Mouse (Mus musculus): ENCODE data around the gene Ptprk. TPM values are rescaled to one million over a fixed set of nuclear protein-coding genes. Genes with fewer than 3 reads are reported as not detected.

Gene Ptprk
- polyA plus RNA-seq, 1 experiment from 2014 or later: 25.4 TPM

- Histone ChIP-seq H3K27ac (no peak overlapping the region), H3K9me3 (no peaks in the 10 kb centered on the region), H3K4me3 (replicated peaks) (no peak overlapping the region), H3K4me2 (no peak overlapping the region), H3K36me3 (replicated peaks) (no peaks in the 10 kb centered on the region), H3K9ac (no peak overlapping the region), H3K27me3 (no peaks in the 10 kb centered on the region), H3K4me1 (no peaks in the 10 kb centered on the region)
- WGBS: 93% methylated on average over 4 of the region's 4 CpGs
- no peak for ATAC-seq (ENCODE audit: low FRiP score)
Observed at GRCm38 (mm10) chr10:28123881-28124280, 49.3 kb downstream of the Ptprk start.

- no peak for ATAC-seq (ENCODE audit: low FRiP score)
- Histone ChIP-seq H3K27me3 (no peaks in the 10 kb centered on the region), H3K4me3 (replicated peaks) (no peak overlapping the region), H3K27ac (no peak overlapping the region), H3K4me2 (no peak overlapping the region), H3K9me3 (no peaks in the 10 kb centered on the region), H3K4me1 (no peaks in the 10 kb centered on the region), H3K36me3 (replicated peaks) (no peaks in the 10 kb centered on the region), H3K9ac (no peak overlapping the region)
- 87% methylated on average over 5 of the region's 5 CpGs for WGBS
Observed at GRCm38 (mm10) chr10:28128011-28128410, 53.4 kb downstream of the Ptprk start.

- Histone ChIP-seq H3K27ac (no peak overlapping the region), H3K9ac (no peak overlapping the region), H3K4me2 (no peak overlapping the region), H3K4me1 (no peaks in the 10 kb centered on the region), H3K9me3 (no peaks in the 10 kb centered on the region), H3K4me3 (replicated peaks) (no peak overlapping the region), H3K36me3 (replicated peaks) (no peaks in the 10 kb centered on the region), H3K27me3 (no peaks in the 10 kb centered on the region)
- 81% methylated on average over 4 of the region's 4 CpGs for WGBS
- ATAC-seq (ENCODE audit: low FRiP score): no peak
Observed at GRCm38 (mm10) chr10:28128450-28128849, 53.8 kb downstream of the Ptprk start.

- no peak for ATAC-seq (ENCODE audit: low FRiP score)
- no peaks in the 10 kb centered on the region for H3K9me3 ChIP-seq
- 89% methylated on average over 9 of the region's 9 CpGs for WGBS
Observed at GRCm38 (mm10) chr10:28130422-28130821, 55.8 kb downstream of the Ptprk start.

GRCm38 (mm10) chr10:28133770-28134169 lies 59.1 kb downstream of the Ptprk start:
- H3K9me3 ChIP-seq: no peaks in the 10 kb centered on the region
- no peaks in the 10 kb centered on the region for H3K36me3 ChIP-seq (replicated peaks)
- no peak overlapping the region for H3K27ac ChIP-seq
- no peaks in the 10 kb centered on the region for H3K4me1 ChIP-seq
- 88% methylated on average over 4 of the region's 4 CpGs for WGBS
- ATAC-seq (ENCODE audit: low FRiP score): no peak
- no peak overlapping the region for H3K4me2 ChIP-seq
- H3K9ac ChIP-seq: no peak overlapping the region
- no peaks in the 10 kb centered on the region for H3K27me3 ChIP-seq
- H3K4me3 ChIP-seq (replicated peaks): no peak overlapping the region

More at GRCm38 (mm10) chr10:28130422-28130821, 55.8 kb downstream of the Ptprk start:
- Histone ChIP-seq H3K4me1 (no peaks in the 10 kb centered on the region), H3K4me3 (replicated peaks) (no peak overlapping the region), H3K27ac (no peak overlapping the region), H3K9ac (no peak overlapping the region), H3K36me3 (replicated peaks) (no peaks in the 10 kb centered on the region), H3K4me2 (no peak overlapping the region), H3K27me3 (no peaks in the 10 kb centered on the region)

- ATAC-seq (ENCODE audit: low FRiP score): no peak
- no peaks in the 10 kb centered on the region for H3K9me3 ChIP-seq
- H3K27me3 ChIP-seq: no peaks in the 10 kb centered on the region
- H3K27ac ChIP-seq: no peak overlapping the region
- no peak overlapping the region for H3K9ac ChIP-seq
- no peak overlapping the region for H3K4me2 ChIP-seq
- no peaks in the 10 kb centered on the region for H3K36me3 ChIP-seq (replicated peaks)
- H3K4me3 ChIP-seq (replicated peaks): no peak overlapping the region
- WGBS: 76% methylated on average over 4 of the region's 4 CpGs
- no peaks in the 10 kb centered on the region for H3K4me1 ChIP-seq
Observed at GRCm38 (mm10) chr10:28138399-28138798, 63.8 kb downstream of the Ptprk start.

- Histone ChIP-seq H3K9ac (no peak overlapping the region), H3K4me3 (replicated peaks) (no peak overlapping the region), H3K9me3 (no peaks in the 10 kb centered on the region), H3K27ac (no peak overlapping the region), H3K4me2 (no peak overlapping the region), H3K4me1 (peaks cover 5% of the 10 kb centered on the region; the same call in 1 of the 2 replicates), H3K27me3 (no peaks in the 10 kb centered on the region), H3K36me3 (replicated peaks) (no peaks in the 10 kb centered on the region)
- 82% methylated on average over 1 of the region's 1 CpGs for WGBS
- 0 out of 2 replicates have a peak, but pooled peaks have one; percentile 45 for ATAC-seq (ENCODE audit: low FRiP score)
Observed at GRCm38 (mm10) chr10:28144459-28144858, 69.8 kb downstream of the Ptprk start.

- no peaks in the 10 kb centered on the region for H3K27me3 ChIP-seq
- H3K4me3 ChIP-seq (replicated peaks): no peak overlapping the region
- H3K36me3 ChIP-seq (replicated peaks): no peaks in the 10 kb centered on the region
- no peaks in the 10 kb centered on the region for H3K9me3 ChIP-seq
- H3K4me2 ChIP-seq: no peak overlapping the region
- WGBS: 69% methylated on average over 5 of the region's 5 CpGs
- no peak overlapping the region for H3K27ac ChIP-seq
- ATAC-seq (ENCODE audit: low FRiP score): peak; percentile 65; the same call in 1 of the 2 replicates
- H3K9ac ChIP-seq: no peak overlapping the region
- H3K4me1 ChIP-seq: peaks cover 5% of the 10 kb centered on the region; the same call in 1 of the 2 replicates
Observed at GRCm38 (mm10) chr10:28145326-28145725, 70.7 kb downstream of the Ptprk start.

- peaks cover 11% of the 10 kb centered on the region; the same call in 1 of the 2 replicates for H3K4me1 ChIP-seq
- ATAC-seq (ENCODE audit: low FRiP score): peak; percentile 66; the same call in 1 of the 2 replicates
- no peak overlapping the region for H3K9ac ChIP-seq
- no peaks in the 10 kb centered on the region for H3K27me3 ChIP-seq
- H3K27ac ChIP-seq: no peak overlapping the region
- no peak overlapping the region for H3K4me3 ChIP-seq (replicated peaks)
- 62% methylated on average over 20 of the region's 20 CpGs for WGBS
- no peaks in the 10 kb centered on the region for H3K36me3 ChIP-seq (replicated peaks)
- no peaks in the 10 kb centered on the region for H3K9me3 ChIP-seq
- no peak overlapping the region for H3K4me2 ChIP-seq
Observed at GRCm38 (mm10) chr10:28155688-28156685, 81.4 kb downstream of the Ptprk start.

GRCm38 (mm10) chr10:28159716-28160115 lies 85.1 kb downstream of the Ptprk start:
- Histone ChIP-seq H3K9me3 (no peaks in the 10 kb centered on the region), H3K9ac (no peak overlapping the region), H3K27ac (no peak overlapping the region), H3K27me3 (no peaks in the 10 kb centered on the region), H3K4me3 (replicated peaks) (no peak overlapping the region), H3K4me1 (peaks cover 15% of the 10 kb centered on the region; the same call in 1 of the 2 replicates), H3K36me3 (replicated peaks) (no peaks in the 10 kb centered on the region), H3K4me2 (no peak overlapping the region)
- ATAC-seq (ENCODE audit: low FRiP score): no peak
- WGBS: 95% methylated on average over 4 of the region's 4 CpGs

- H3K4me3 ChIP-seq (replicated peaks): no peak overlapping the region
- ATAC-seq (ENCODE audit: low FRiP score): no peak
- no peaks in the 10 kb centered on the region for H3K27me3 ChIP-seq
- no peaks in the 10 kb centered on the region for H3K9me3 ChIP-seq
- H3K4me1 ChIP-seq: peaks cover 5% of the 10 kb centered on the region; the same call in 1 of the 2 replicates
- no peak overlapping the region for H3K4me2 ChIP-seq
- H3K27ac ChIP-seq: no peak overlapping the region
- H3K36me3 ChIP-seq (replicated peaks): no peaks in the 10 kb centered on the region
- H3K9ac ChIP-seq: no peak overlapping the region
Observed at GRCm38 (mm10) chr10:28161306-28161705, 86.7 kb downstream of the Ptprk start.

GRCm38 (mm10) chr10:28164250-28164649 lies 89.6 kb downstream of the Ptprk start:
- no peak for ATAC-seq (ENCODE audit: low FRiP score)
- Histone ChIP-seq H3K27me3 (no peaks in the 10 kb centered on the region), H3K4me1 (peaks cover 4% of the 10 kb centered on the region; the same call in 1 of the 2 replicates), H3K9ac (no peak overlapping the region), H3K27ac (no peak overlapping the region), H3K9me3 (no peaks in the 10 kb centered on the region), H3K4me2 (no peak overlapping the region), H3K4me3 (replicated peaks) (no peak overlapping the region), H3K36me3 (replicated peaks) (no peaks in the 10 kb centered on the region)

- Histone ChIP-seq H3K27ac (no peak overlapping the region), H3K9ac (no peak overlapping the region), H3K4me3 (replicated peaks) (no peak overlapping the region), H3K36me3 (replicated peaks) (no peaks in the 10 kb centered on the region), H3K4me1 (peaks cover 4% of the 10 kb centered on the region; the same call in 1 of the 2 replicates), H3K4me2 (no peak overlapping the region), H3K9me3 (no peaks in the 10 kb centered on the region), H3K27me3 (no peaks in the 10 kb centered on the region)
- no peak for ATAC-seq (ENCODE audit: low FRiP score)
Observed at GRCm38 (mm10) chr10:28164746-28165145, 90.1 kb downstream of the Ptprk start.

Data from forebrain, embryonic 12.5 days (tissue).